Mouse (Mus musculus): Measurements from ENCODE around the gene Ppox.
"Not testable (repeated sequence)": the region's sequence is repeated elsewhere in the genome, so short reads cannot be mapped to it uniquely, and the experiment has no call there.

The Ppox gene

GRCm38 (mm10) chr1:171280916-171281527 lies at the start of gene Ppox:
TSS of gene Ppox (minus strand) at chr1:171281186.
- DNase-seq (ENCODE audit: low read depth in 2 of 2, low spot score in 2 of 2), result peak; percentile 89 to 91

GRCm38 (mm10) chr1:171330216-171330560 lies 49.2 kb upstream of the Ppox start:
- DNase-seq (ENCODE audit: low read depth in 2 of 2, low spot score in 2 of 2), result no peak

- DNase-seq (ENCODE audit: low read depth in 2 of 2, low spot score in 2 of 2), result peak; percentile 13 to 19
These were observed 48.6 kb upstream of the Ppox start for GRCm38 (mm10) chr1:171329433-171330215.

GRCm38 (mm10) chr1:171328839-171329432 lies 48.0 kb upstream of the Ppox start, which contains the start of gene Dedd:
TSS of gene Dedd (plus strand) at chr1:171329145.
- DNase-seq (ENCODE audit: low read depth in 2 of 2, low spot score in 2 of 2), result peak; percentile 86 to 87

- DNase-seq (ENCODE audit: low read depth in 2 of 2, low spot score in 2 of 2), result no peak
These were observed 47.3 kb upstream of the Ppox start for GRCm38 (mm10) chr1:171328244-171328643.

- DNase-seq (ENCODE audit: low read depth in 2 of 2, low spot score in 2 of 2), result not testable (repeated sequence)
These were observed 45.6 kb upstream of the Ppox start for GRCm38 (mm10) chr1:171326588-171326987.

- DNase-seq (ENCODE audit: low read depth in 2 of 2, low spot score in 2 of 2), result no peak
These were observed 44.6 kb upstream of the Ppox start for GRCm38 (mm10) chr1:171325571-171325970.

GRCm38 (mm10) chr1:171322012-171322411 lies 41.0 kb upstream of the Ppox start:
- DNase-seq (ENCODE audit: low read depth in 2 of 2, low spot score in 2 of 2), result no peak

- DNase-seq (ENCODE audit: low read depth in 2 of 2, low spot score in 2 of 2), result peak in 1 of 2 experiments; percentile 46
These were observed 40.4 kb upstream of the Ppox start for GRCm38 (mm10) chr1:171321415-171321814.

GRCm38 (mm10) chr1:171320151-171320550 lies 39.2 kb upstream of the Ppox start:
- no peak for DNase-seq (ENCODE audit: low read depth in 2 of 2, low spot score in 2 of 2)

- no peak for DNase-seq (ENCODE audit: low read depth in 2 of 2, low spot score in 2 of 2)
These were observed 38.8 kb upstream of the Ppox start for GRCm38 (mm10) chr1:171319748-171320147.

- no peak for DNase-seq (ENCODE audit: low read depth in 2 of 2, low spot score in 2 of 2)
These were observed 28.3 kb upstream of the Ppox start for GRCm38 (mm10) chr1:171309321-171309720.

- DNase-seq (ENCODE audit: low read depth in 2 of 2, low spot score in 2 of 2), result not testable (repeated sequence)
These were observed 25.2 kb upstream of the Ppox start for GRCm38 (mm10) chr1:171306157-171306556.

- no peak for DNase-seq (ENCODE audit: low read depth in 2 of 2, low spot score in 2 of 2)
These were observed 17.2 kb upstream of the Ppox start for GRCm38 (mm10) chr1:171298226-171298625.

- no peak for DNase-seq (ENCODE audit: low read depth in 2 of 2, low spot score in 2 of 2)
These were observed 14.0 kb upstream of the Ppox start for GRCm38 (mm10) chr1:171295063-171295402.

- DNase-seq (ENCODE audit: low read depth in 2 of 2, low spot score in 2 of 2), result peak; percentile 79
These were observed 13.5 kb upstream of the Ppox start, which contains the start of gene Ufc1 for GRCm38 (mm10) chr1:171294298-171295062. TSS of gene Ufc1 (minus strand) at chr1:171295024.

GRCm38 (mm10) chr1:171293906-171294297 lies 12.9 kb upstream of the Ppox start:
- DNase-seq (ENCODE audit: low read depth in 2 of 2, low spot score in 2 of 2), result no peak

GRCm38 (mm10) chr1:171293351-171293750 lies 12.4 kb upstream of the Ppox start:
- no peak for DNase-seq (ENCODE audit: low read depth in 2 of 2, low spot score in 2 of 2)

- no peak for DNase-seq (ENCODE audit: low read depth in 2 of 2, low spot score in 2 of 2)
These were observed 7.3 kb upstream of the Ppox start for GRCm38 (mm10) chr1:171288328-171288727.

GRCm38 (mm10) chr1:171287136-171288081 lies 6.4 kb upstream of the Ppox start, which contains the start of gene Usp21:
TSS of gene Usp21 (minus strand) at chr1:171287991.
- peak; percentile 85 to 88 for DNase-seq (ENCODE audit: low read depth in 2 of 2, low spot score in 2 of 2)
